Mouse (Mus musculus): ENCODE data around the gene Slc27a2.
A peak's percentile ranks its signal among the peaks of the same experiment; 100 is the strongest.
"Not testable (repeated sequence)": the region's sequence is repeated elsewhere in the genome, so short reads cannot be mapped to it uniquely, and the experiment has no call there.

Gene Slc27a2

DNA sequence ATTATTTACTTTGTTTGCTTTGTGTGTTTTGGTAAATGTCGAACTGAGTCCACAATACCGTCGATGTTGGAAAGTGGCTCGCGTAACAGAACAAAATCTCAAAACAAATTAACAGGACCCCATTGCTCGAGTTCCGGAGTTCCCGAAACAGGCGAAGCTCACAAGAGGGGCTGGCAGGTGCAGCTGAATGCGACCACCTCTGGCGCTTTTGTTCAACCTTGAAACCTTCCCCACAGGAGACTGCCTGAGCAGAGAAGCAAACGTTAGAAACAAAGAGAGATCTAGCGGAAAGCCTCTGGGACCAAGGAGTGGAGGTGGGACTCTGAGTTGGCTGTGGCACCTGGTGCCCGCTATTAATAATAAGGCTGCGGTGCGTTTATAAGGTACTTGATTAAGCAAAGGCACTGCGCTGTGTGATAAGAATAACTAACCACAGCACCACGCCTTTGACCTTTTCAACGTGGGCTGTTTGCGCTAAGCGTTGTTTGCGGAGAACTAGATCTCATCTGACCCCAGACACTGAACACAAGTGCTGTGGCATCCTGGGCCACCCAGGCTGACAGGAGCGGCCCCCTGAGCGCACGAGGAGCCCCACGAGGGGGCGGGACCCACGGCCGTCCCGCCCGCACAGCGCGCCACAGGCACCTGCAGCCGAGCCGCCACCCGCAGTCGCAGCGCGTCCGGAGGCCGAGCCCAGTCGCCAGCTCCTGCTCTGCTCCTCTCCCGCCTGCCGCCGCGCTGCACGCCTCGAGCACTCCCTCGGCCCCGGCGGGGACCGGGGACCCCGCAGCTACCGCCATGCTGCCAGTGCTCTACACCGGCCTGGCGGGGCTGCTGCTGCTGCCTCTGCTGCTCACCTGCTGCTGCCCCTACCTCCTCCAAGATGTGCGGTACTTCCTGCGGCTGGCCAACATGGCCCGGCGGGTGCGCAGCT is at the start of gene Slc27a2:
TSS of gene Slc27a2 (plus strand) at position 51 of the 934 bp plus-strand sequence.
- ATAC-seq (ENCODE audit: low TSS enrichment), result peak; percentile 89

DNA sequence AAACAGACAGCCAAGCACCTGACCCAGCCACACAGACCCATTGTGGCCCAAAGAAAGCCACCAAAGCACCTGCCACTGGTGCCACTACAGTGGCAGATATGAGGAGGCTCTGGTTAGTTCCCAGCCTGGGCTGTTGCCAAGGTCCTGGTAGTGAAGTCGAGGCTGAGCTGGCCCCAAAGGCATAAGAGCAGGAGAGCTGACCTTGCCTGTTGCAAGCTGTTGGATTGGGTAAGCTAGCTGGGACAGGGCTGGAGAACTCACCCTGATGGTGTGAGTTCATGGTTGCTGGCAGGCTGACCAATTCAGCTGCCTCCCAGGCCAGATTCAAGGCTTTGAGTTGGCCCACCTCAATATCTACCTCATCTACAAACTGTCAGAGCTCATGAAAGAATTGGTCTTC is 47.1 kb upstream of the Slc27a2 start:
- ATAC-seq (ENCODE audit: low TSS enrichment), result no peak

DNA sequence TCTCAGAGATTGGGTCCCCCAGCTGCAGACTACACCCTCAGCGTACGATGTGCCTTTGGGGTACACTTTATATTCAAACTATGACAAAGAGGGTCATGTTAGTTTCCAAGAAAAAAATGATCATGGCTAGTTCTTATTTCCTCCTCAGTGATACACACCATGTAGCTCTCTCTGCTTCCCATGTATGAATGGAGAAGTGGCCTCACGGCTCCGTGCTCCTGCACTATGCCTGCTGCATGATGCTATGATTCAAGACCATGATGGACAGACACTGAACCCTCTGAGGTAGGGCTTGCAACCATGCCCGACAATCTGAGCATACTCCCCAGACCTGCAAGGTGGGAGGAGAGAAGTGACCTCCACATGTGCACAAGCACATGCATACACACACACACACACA is 44.7 kb upstream of the Slc27a2 start:
- ATAC-seq (ENCODE audit: low TSS enrichment), result no peak

DNA sequence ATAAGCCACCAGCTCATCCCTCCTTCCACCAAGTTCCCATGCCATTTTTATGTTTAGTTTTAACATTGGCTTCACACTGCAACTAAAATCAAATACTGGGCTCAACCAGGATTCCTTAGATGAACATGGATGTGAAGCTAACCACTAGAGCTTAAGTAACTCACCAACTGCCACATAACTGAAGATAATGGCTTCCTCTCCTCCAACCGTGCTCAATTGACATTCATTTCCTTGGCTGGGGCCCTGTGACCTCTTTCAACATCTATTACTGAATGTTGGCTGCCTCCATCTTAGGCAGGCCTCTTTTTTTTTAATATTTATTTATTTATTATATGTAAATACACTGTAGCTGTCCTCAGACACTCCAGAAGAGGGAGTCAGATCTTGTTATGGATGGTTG is 44.0 kb upstream of the Slc27a2 start:
- ATAC-seq (ENCODE audit: low TSS enrichment), result no peak

DNA sequence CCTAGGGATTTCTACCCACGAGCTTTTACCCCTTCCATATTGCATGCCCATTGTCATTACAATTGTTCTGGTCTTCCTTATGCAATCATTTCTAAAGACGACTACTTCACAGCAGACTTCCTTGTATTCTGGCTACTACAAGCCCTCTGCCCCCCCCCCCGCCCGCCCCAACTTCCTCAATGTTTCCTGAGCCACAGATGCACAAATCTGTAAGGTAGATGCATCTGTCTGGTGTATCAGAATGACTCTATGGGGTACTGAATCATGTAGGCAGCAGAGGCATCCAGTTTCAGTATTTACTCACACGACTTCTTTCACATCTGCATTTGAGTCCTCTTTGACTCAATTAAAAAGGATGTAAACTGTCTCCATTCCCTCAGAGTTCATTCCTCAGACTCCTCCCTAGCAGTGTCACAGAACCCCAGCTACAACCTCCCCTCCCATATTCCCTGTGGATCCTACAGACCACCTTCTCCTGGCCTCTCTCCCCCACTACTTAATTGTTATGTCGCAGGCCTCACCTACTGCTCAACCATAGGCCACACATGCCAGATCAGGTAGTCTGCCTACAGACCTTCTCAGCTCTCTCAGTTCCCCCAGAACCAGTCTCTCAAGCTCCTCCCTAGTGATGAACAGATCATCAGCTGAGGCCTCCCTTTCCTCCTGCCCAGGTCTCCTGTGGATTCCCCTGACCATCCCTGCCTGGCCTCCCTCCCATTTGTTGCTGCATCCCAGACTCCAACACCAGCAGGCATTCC is 37.0 kb upstream of the Slc27a2 start:
- ATAC-seq (ENCODE audit: low TSS enrichment), result no peak

- no peak for ATAC-seq (ENCODE audit: low TSS enrichment)
Measured at GRCm38 (mm10) chr2:126519872-126520581, 32.2 kb upstream of the Slc27a2 start.

DNA sequence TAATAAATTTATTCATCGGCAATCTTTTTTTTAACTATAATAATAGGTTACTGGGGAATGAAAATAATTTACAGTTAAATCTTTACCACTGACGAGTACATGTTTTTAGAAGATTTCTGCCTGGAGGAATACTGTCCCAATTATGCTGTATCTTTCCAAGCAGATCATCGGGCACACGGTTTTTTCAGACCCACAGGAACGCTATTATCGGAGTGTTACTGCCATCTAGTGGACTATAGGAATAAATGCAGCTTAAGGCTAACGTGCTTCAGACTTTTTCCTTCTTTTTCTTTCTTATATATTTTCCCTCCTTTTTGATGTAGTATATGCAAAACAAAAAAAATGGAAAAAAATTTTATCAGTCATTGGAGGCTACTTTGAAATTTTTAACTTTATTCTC is 31.4 kb upstream of the Slc27a2 start:
- peak; percentile 88 for ATAC-seq (ENCODE audit: low TSS enrichment)

DNA sequence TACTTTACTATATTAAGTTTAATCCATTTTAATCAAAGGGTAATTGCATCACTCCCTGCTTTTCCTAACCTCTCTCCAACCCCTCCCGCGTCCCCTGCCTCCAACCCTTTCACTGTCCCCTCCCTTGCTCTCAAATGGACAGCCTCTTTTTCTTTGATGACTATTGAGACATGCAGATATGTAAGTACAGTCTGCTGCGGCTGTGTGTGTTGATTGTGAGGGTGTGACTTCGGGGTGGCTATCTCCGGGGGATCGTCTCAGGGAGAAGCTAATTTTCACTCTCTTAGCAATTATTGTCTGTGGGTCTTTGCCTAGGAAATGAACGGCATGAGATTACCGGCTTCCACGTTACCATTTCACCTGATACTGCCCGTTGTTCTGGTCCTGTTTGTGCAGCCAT is 30.7 kb upstream of the Slc27a2 start:
- no peak for ATAC-seq (ENCODE audit: low TSS enrichment)

GRCm38 (mm10) chr2:126522056-126522455 is 30.2 kb upstream of the Slc27a2 start:
- no peak for ATAC-seq (ENCODE audit: low TSS enrichment)

- ATAC-seq (ENCODE audit: low TSS enrichment), result not testable (repeated sequence)
Measured at GRCm38 (mm10) chr2:126523101-126523745, 29.0 kb upstream of the Slc27a2 start.

GRCm38 (mm10) chr2:126524271-126524670 is 27.9 kb upstream of the Slc27a2 start:
- ATAC-seq (ENCODE audit: low TSS enrichment), result no peak

DNA sequence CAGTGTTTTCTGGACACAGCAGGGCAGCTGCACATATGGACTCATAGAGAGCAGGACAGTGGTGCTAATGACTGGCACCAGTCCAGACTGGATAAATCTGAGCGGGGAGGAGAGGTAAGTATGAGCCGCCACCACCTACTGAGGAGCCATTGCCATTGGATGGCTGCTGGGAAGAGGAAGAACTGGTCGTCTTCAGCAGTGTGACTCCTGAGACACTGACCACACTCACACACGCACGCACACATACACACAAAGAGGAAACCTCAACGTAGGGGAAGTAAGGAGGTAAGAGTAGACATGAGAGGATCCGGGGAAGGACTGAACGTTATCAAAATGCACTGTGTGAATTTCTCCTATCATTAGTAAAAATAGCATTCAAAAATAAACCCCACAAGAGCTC is 24.7 kb upstream of the Slc27a2 start:
- no peak for ATAC-seq (ENCODE audit: low TSS enrichment)

GRCm38 (mm10) chr2:126530581-126530980 is 21.6 kb upstream of the Slc27a2 start:
- ATAC-seq (ENCODE audit: low TSS enrichment), result no peak

- no peak for ATAC-seq (ENCODE audit: low TSS enrichment)
Measured at GRCm38 (mm10) chr2:126537654-126538053, 14.6 kb upstream of the Slc27a2 start.

- ATAC-seq (ENCODE audit: low TSS enrichment), result no peak
Measured at GRCm38 (mm10) chr2:126540390-126540925, 11.7 kb upstream of the Slc27a2 start.

- ATAC-seq (ENCODE audit: low TSS enrichment), result peak; percentile 93
Measured at GRCm38 (mm10) chr2:126542211-126542610, 10.0 kb upstream of the Slc27a2 start.

DNA sequence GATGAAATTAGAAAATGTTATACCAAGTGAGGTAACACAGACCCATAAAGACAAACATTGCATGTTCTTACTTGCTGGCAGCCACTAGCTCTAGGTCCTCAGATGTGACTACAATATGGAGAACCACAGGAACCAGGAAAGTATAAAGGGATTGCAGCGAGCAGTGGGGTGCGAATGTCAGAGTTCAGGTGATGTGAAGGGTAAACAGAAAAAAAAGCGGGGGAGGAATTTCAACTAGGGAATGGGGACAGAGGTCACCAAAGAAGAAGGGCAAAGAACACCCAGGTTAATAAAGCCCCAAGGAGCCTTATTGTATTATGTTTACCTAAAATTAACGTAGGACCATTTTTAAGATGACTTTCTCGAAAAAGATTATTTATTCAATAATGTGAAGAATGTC is 6.9 kb upstream of the Slc27a2 start:
- no peak for ATAC-seq (ENCODE audit: low TSS enrichment)

DNA sequence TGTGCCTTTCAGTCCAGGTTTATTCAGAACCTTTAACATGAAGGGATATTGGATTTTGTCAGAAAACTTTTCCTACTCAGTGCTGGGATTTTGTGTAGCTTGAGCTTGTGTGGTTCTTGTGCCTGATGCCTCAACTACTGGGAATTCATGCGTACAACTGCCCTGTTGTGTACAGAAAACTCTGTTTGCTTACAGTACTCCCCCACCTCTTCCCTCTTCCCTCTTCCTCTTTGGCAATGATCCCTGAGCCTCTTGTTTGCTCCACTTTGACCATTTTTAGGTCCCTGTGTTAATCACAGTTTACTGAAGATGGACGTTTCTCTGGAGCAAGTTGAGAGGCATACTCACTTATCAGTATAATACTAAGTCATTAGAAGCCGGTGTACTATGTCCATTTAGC is 5.8 kb upstream of the Slc27a2 start:
- ATAC-seq (ENCODE audit: low TSS enrichment), result no peak

DNA sequence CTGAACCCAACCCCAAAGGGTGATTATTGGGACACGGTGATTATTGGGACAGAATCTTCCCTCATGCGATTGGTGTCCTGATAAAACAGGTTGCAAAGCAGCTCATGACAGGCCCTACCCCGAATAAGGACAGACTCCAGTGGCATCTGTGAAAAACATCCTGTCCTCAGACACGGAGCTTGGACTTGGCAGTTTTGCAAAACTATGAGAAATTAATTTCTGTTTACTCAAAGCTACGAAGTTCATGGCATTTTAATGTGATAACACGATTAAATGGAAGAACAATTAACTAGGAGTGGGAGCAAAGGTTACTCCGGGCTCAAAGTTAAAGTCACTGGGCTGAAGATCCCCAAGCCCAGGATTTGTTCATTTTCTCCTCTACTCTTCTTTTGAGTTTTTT is 2.5 kb upstream of the Slc27a2 start:
- no peak for ATAC-seq (ENCODE audit: low TSS enrichment)

- ATAC-seq (ENCODE audit: low TSS enrichment), result no peak
Measured at GRCm38 (mm10) chr2:126551244-126551890, 840 bp upstream of the Slc27a2 start.

DNA sequence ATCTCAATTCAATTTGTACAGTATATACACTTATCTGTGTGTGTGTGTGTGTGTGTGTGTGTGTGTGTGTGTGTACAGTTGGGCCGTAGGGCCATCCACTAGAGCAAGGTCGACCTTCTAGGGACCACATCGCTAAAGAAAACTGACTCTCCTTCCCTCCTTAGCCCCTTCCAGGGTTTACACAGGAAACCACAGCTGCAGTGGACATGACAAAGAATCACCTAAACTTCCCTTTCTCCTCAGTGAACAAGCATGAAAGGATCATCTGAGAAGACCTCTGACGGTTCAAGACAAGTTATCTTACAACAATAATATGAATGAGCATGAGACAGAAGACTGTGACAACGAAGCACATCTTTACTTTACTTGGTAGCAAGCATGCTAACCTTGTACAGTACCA is 311 bp upstream of the Slc27a2 start:
- no peak for ATAC-seq (ENCODE audit: low TSS enrichment)
